Mouse (Mus musculus) hindbrain, postnatal 0 days (tissue): Measurements from ENCODE around the gene Ttc39b. TPM values are rescaled to one million over a fixed set of nuclear protein-coding genes. Genes with fewer than 3 reads are reported as not detected.
"Not testable (repeated sequence)": the region's sequence is repeated elsewhere in the genome, so short reads cannot be mapped to it uniquely, and the experiment has no call there.

Experiments used
- ATAC-seq: fragments of 200-750 bp; cut with Nextera tagmentation; 2 replicates; pipeline ENCODE4 v1.8.0; 2017; ENCODE audit warnings: mild to moderate bottlenecking, moderate TSS enrichment, moderate library complexity
- DNase-seq: peaks from one replicate; pipeline ENCODE4 v3.0.0-alpha.2; 2015; ENCODE audit warnings: low spot score
- H3K27ac ChIP-seq: fragments of 300-500 bp; sonication (generic); 2 replicates; pipeline ENCODE4 v1.5.1; 2014; ENCODE audit warnings: mild to moderate bottlenecking
- H3K27me3 ChIP-seq: fragments of 300-500 bp; sonication (generic); 2 replicates; pipeline ENCODE4 v1.6.1; 2014; ENCODE audit warnings: low read length, mixed read lengths; ENCODE audit not compliant: insufficient read depth
- H3K36me3 ChIP-seq: fragments of 300-500 bp; sonication (generic); 2 replicates; pipeline ENCODE4 v1.6.1; 2014; ENCODE audit warnings: low read length, mixed read lengths; ENCODE audit not compliant: insufficient read depth
- H3K4me1 ChIP-seq: fragments of 300-500 bp; sonication (generic); 2 replicates; pipeline ENCODE4 v1.6.1; 2014; ENCODE audit warnings: antibody characterized with exemption, low read length, mixed read lengths; ENCODE audit not compliant: insufficient read depth
- H3K4me2 ChIP-seq: fragments of 300-500 bp; sonication (generic); 2 replicates; pipeline ENCODE4 v1.6.1; 2014; ENCODE audit warnings: low read depth, mild to moderate bottlenecking, low read length, moderate library complexity, mixed read lengths
- H3K4me3 ChIP-seq: fragments of 300-500 bp; sonication (generic); 2 replicates; pipeline ENCODE4 v1.5.1; 2014; ENCODE audit warnings: low read length
- H3K9ac ChIP-seq: fragments of 300-500 bp; sonication (generic); replicated peaks from 2 replicates; pipeline ENCODE4 v1.6.1; 2014; ENCODE audit warnings: mild to moderate bottlenecking, low read length, moderate library complexity, mixed read lengths
- H3K9me3 ChIP-seq: fragments of 300-500 bp; sonication (generic); 2 replicates; pipeline ENCODE4 v1.6.1; 2016; ENCODE audit warnings: low read length, mixed read lengths
- CTCF ChIP-seq: IDR thresholded peaks from 2 replicates; pipeline ENCODE4 v1.5.1; 2016; ENCODE audit warnings: antibody characterized with exemption, control low read depth, low read depth
- WGBS: fragments of 180-500 bp; shearing (Covaris S2); extraction: QIAGEN DNeasy Blood & Tissue Kit; methylation state at CpG from one replicate; pipeline ENCODE4 v1.1.7; 2014; 5-methylcytosine and 5-hydroxymethylcytosine counted together
- polyA plus RNA-seq: library from polyadenylated mRNA; unstranded; fragments of >200 nt; fragmentation: Nextera tagmentation; extraction: Ambion mirVana; gene quantifications from 2 replicates; pipeline ENCODE4 v1.2.1, GENCODE M21; 2015
- total RNA-seq: library from RNA; depleted of rRNA; stranded (reverse); fragments of >200 nt; gene quantifications from 2 replicates; pipeline ENCODE4 v1.2.3, GENCODE M21; 2014

Ttc39b gene
- total and polyA plus RNA-seq, 2 experiments from 2014 or later = 8.6 to 16.0 TPM

DNA sequence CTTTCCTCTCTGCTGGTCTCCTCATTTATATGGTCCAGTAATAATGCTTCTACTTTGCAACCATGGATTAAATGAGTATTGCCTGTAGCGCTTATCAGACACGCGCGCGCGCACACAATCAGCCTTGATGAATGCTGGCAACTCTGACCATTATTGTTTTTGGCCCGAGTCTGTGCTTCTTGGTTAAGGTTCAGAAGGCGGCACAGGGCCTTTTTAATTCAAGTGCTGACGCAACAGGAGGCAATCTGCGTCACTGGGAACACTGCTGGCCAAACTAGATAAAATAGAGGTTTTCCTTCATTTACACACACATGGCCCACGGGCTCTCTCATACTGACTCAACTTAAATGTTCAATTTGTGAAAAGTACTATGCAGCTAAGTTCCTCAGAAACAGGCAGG lies 67.3 kb downstream of the Ttc39b start:
- H3K9ac ChIP-seq = no peak overlapping the region
- no peak for TF ChIP-seq CTCF

DNA sequence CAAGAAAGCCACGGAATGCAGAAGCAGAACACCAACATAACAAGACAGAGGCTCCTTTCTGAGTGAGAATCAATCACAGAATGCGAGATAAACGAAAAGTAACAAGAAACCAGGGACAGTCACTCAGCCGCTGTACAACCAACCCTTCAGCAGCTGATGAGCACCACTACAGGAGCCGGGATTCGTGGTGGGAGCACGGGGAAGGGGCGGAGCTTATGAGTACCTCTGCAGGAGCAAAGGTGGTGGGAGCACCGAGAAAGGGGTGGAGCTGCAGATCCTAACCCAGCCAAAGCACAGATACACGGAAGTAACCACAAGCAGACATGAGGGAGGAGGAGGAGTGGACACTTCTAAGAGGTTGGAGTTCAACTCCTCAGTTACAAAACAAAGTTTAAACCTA lies 69.1 kb downstream of the Ttc39b start:
- H3K27me3 ChIP-seq = no peaks in the 10 kb centered on the region
- DNase-seq (no peak), ATAC-seq (no peak)
- no peaks in the 10 kb centered on the region for H3K4me1 ChIP-seq
- H3K36me3 ChIP-seq = peaks cover 4% of the 10 kb centered on the region; the same call in 1 of the 2 replicates
- no peak for TF ChIP-seq CTCF
- no peaks in the 10 kb centered on the region for H3K9me3 ChIP-seq
- 95% methylated on average over 10 of the region's 10 CpGs for WGBS
- no peak overlapping the region for H3K4me3 ChIP-seq
- no peak overlapping the region for H3K9ac ChIP-seq
- no peak overlapping the region for H3K27ac ChIP-seq
- H3K4me2 ChIP-seq = no peak overlapping the region

More for the DNA sequence above, 67.3 kb downstream of the Ttc39b start:
- H3K4me2 ChIP-seq = no peak overlapping the region
- no peaks in the 10 kb centered on the region for H3K4me1 ChIP-seq
- no peak overlapping the region for H3K4me3 ChIP-seq
- no peak for ATAC-seq
- H3K9me3 ChIP-seq = no peaks in the 10 kb centered on the region
- H3K27me3 ChIP-seq = no peaks in the 10 kb centered on the region
- peak; percentile 10 for DNase-seq
- no peak overlapping the region for H3K27ac ChIP-seq
- peaks cover 11% of the 10 kb centered on the region; the same call in 1 of the 2 replicates for H3K36me3 ChIP-seq
- WGBS = 72% methylated on average over 11 of the region's 11 CpGs

DNA sequence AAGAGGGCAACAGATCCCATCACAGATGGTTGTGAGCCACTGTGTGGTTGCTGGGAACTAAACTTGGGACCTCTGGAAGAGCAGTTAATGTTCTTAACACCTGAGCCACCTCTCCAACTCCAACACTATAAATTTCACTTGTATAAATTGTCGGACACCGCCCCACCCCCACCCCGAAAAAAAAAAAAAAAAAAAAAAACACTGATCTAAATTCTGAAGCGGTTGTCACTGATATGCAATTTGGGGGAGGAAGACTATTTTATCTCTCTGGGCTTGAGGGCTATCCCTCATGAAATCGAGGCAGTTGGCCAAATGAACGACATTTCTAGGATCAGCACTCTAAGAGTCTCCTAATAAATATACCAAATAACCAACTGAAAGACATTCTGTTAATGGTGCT lies 70.4 kb downstream of the Ttc39b start:
- Histone ChIP-seq H3K27me3 (no peaks in the 10 kb centered on the region), H3K4me3 (no peak overlapping the region), H3K27ac (no peak overlapping the region), H3K4me1 (no peaks in the 10 kb centered on the region), H3K9me3 (no peaks in the 10 kb centered on the region), H3K36me3 (peaks cover 4% of the 10 kb centered on the region; the same call in 1 of the 2 replicates), H3K9ac (no peak overlapping the region), H3K4me2 (no peak overlapping the region)
- no peak for ATAC-seq
- no peak for DNase-seq
- no peak for TF ChIP-seq CTCF
- 97% methylated on average over 6 of the region's 6 CpGs for WGBS

DNA sequence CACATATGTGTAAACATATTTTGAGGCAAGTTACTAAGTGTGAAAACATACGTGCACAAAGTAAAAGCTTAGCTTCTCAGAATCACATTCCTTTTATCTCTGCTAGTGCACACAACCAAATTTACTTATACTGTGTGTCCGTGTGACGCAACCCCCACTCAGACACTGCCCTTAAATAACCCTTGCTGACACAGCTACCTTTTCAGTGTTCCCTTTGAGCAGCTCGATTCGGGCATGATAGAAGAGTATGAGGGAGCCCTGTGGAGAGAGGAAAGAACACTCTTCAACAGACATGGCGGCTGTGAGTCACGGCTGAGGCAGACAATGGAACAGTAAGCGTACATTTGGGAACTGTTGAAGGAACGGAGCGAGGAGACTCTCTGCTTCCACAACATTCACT lies 80.3 kb downstream of the Ttc39b start:
- Histone ChIP-seq H3K36me3 (peaks cover 12% of the 10 kb centered on the region; the same call in 1 of the 2 replicates), H3K27ac (no peak overlapping the region), H3K9me3 (no peaks in the 10 kb centered on the region), H3K4me1 (no peaks in the 10 kb centered on the region), H3K27me3 (no peaks in the 10 kb centered on the region), H3K4me2 (no peak overlapping the region), H3K9ac (no peak overlapping the region), H3K4me3 (no peak overlapping the region)
- no peak for DNase-seq
- TF ChIP-seq CTCF = no peak
- no peak for ATAC-seq
- WGBS = 85% methylated on average over 10 of the region's 10 CpGs

DNA sequence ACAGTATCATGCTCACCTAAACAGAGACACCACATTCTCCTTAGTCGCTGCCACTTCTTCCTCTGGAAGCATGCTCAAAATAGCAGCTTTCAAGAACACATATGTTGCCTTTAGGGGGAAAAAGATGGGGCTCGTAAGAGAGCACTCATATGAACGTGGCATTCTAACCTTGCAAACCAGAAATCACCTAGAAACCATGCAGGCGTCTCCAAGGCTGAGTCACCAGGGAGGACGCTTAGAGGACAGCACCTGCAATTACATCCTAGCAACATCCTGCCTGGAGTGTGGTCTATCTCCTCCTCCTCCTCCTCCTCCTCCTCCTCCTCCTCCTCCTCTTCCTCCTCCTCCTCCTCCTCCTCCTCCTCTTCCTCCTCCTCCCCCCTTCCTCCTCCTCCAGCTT lies 82.4 kb downstream of the Ttc39b start:
- no peak for TF ChIP-seq CTCF
- Histone ChIP-seq H3K9me3 (no peaks in the 10 kb centered on the region), H3K4me2 (no peak overlapping the region), H3K27ac (no peak overlapping the region), H3K4me3 (no peak overlapping the region), H3K27me3 (no peaks in the 10 kb centered on the region), H3K4me1 (no peaks in the 10 kb centered on the region), H3K36me3 (peaks cover 15% of the 10 kb centered on the region; the same call in 1 of the 2 replicates), H3K9ac (no peak overlapping the region)
- 62% methylated on average over 5 of the region's 5 CpGs for WGBS
- no peak for DNase-seq
- no peak for ATAC-seq

DNA sequence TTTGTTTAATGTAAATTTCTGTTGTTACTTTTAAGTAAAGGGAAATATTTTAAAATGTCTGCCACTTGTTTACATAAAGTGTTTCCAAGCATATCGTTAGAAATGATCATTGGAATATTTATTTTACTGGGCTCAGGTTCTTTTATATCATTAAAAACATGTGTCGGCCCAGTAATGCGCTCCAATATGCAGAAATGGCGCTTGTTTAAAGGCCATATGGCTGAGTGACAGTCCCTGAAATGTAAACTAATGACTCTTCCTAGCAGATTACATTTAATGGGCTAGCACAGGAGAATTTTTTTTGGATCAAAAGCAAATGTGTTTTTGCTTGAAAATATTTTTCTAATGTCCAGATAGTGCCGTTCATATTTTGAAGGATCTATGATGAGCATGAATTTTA lies 86.4 kb downstream of the Ttc39b start:
- no peaks in the 10 kb centered on the region for H3K4me1 ChIP-seq
- 84% methylated on average over 5 of the region's 5 CpGs for WGBS
- peaks cover 3% of the 10 kb centered on the region; the same call in 1 of the 2 replicates for H3K36me3 ChIP-seq
- H3K9me3 ChIP-seq = no peaks in the 10 kb centered on the region
- H3K27ac ChIP-seq = no peak overlapping the region
- ATAC-seq = no peak
- H3K27me3 ChIP-seq = no peaks in the 10 kb centered on the region
- TF ChIP-seq CTCF = no peak
- DNase-seq = no peak
- no peak overlapping the region for H3K9ac ChIP-seq
- H3K4me2 ChIP-seq = no peak overlapping the region
- H3K4me3 ChIP-seq = no peak overlapping the region

GRCm38 (mm10) chr4:83235304-83235703 lies 88.8 kb downstream of the Ttc39b start:
- not testable (repeated sequence) for H3K27ac ChIP-seq

More at GRCm38 (mm10) chr4:83235304-83235703, 88.8 kb downstream of the Ttc39b start:
- H3K9me3 ChIP-seq, H3K4me1 ChIP-seq, H3K36me3 ChIP-seq, DNase-seq, H3K4me3 ChIP-seq, H3K4me2 ChIP-seq, ATAC-seq, H3K9ac ChIP-seq, H3K27me3 ChIP-seq: not testable (repeated sequence)
- WGBS = 79% methylated on average over 1 of the region's 3 CpGs
